Mouse (Mus musculus) erythroblast, embryonic 14.5 days (primary cell): ENCODE results near the gene Rnasek.

Experiments
- GATA1 ChIP-seq: IDR thresholded peaks from 2 replicates; pipeline ENCODE4 v1.6.1; 2012; ENCODE audit warnings: low read length, inconsistent platforms, mixed read lengths
- TAL1 ChIP-seq: IDR thresholded peaks from 3 replicates; pipeline ENCODE4 v1.6.1; 2012; ENCODE audit warnings: low read length, inconsistent platforms, mixed read lengths

DNA sequence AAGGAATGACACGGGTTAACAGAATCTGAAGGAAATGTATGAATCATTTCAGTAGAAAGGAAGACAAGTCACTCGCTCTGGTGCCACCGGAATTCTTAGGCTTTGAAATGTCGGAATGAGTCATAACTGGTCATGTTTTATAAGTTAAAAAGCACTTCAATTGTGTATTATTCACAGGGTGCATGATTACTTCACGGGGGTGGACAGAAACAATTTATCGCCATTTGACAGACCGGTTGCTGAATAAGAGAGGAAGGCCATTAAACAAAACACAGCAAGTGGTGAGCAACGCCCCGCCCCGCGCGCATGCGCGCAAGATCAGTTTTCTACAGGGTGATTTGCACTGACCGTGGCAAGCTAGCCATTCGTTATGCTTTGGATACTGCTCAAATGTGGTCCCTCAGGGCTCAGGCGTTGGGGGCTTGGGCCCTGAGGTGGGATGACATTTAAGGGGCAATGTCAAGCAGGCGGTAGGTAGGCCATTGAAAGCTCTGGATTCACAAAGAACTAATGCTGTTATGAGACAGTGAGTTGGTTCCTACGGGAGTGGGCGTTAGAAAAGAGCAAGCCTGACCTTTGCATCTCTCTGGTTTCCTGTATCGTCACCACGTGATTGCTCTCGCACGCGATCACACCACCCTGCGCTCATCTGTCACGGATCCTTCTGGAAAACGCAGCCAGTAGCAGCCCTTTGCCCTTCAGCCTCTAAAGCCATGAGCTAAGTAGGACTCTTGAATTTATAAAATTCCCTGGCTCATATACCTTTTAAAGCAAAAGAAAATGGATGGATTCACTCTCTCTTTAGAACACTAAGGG, 50.1 kb downstream of the Rnasek start:
- TF ChIP-seq GATA1 (no peak), TAL1 (no peak)
